Mouse (Mus musculus) lung, postnatal 0 days (tissue): ENCODE data around the gene Msantd1.

Experiments
- CTCF ChIP-seq: IDR thresholded peaks from 2 replicates; pipeline ENCODE4 v1.5.1; 2016; ENCODE audit warnings: antibody characterized with exemption, mild to moderate bottlenecking
- EP300 ChIP-seq: IDR thresholded peaks from 2 replicates; pipeline ENCODE4 v1.6.1; 2016; ENCODE audit warnings: antibody characterized with exemption, mild to moderate bottlenecking, control low read depth

- TF ChIP-seq EP300: no peak
- no peak for TF ChIP-seq CTCF
Measured at GRCm38 (mm10) chr5:34896697-34897453, 10.9 kb upstream of the Msantd1 start.
